Mouse (Mus musculus): ENCODE data around the gene 0610009B22Rik.

0610009B22Rik gene

GRCm38 (mm10) chr11:51658705-51659104, 30.0 kb downstream of the 0610009B22Rik start:
- no peak for DNase-seq

DNA sequence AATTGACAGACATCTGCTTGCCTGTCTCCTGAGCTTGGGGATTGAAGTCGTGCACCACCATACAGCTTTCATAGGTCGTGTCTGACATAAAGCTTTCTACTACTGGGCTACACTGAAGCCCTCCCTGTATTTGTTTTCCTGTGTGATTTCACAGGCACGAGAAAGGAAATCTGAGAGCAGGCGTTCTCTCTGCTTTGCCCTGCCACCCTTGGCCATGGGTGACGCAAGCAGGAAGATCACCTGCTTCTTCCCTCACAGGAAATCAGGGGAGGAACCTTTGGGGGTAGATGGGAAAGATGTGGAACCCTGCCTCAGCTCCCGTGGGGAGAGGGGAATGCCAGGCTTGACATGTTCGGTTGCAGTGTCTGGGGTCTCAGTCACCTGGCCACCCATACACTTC, 30.4 kb downstream of the 0610009B22Rik start:
- DNase-seq: no peak

GRCm38 (mm10) chr11:51656798-51657521, 31.7 kb downstream of the 0610009B22Rik start:
- no peak for DNase-seq

- no peak for DNase-seq
Measured at GRCm38 (mm10) chr11:51654891-51655290, 33.8 kb downstream of the 0610009B22Rik start.

DNA sequence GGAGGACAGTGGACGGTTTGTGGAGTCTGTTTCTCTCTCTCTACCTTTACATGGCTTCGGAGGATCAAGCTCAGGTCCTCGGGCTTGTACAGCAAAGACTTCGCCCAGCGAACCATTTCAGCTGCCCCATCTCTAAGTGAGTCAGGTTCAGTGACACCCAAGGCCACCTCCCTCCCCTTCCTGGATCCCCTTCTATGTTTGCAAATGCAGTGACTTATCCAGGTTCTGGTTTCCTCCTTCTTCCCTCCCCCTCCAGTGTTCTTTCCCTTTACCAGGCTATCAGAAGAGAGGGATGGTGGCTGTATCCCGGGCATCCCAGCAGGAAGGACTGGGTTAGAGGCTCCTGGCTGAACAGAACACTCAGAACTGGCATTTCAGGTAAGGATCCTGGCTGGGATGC, 34.9 kb downstream of the 0610009B22Rik start:
- no peak for DNase-seq

DNA sequence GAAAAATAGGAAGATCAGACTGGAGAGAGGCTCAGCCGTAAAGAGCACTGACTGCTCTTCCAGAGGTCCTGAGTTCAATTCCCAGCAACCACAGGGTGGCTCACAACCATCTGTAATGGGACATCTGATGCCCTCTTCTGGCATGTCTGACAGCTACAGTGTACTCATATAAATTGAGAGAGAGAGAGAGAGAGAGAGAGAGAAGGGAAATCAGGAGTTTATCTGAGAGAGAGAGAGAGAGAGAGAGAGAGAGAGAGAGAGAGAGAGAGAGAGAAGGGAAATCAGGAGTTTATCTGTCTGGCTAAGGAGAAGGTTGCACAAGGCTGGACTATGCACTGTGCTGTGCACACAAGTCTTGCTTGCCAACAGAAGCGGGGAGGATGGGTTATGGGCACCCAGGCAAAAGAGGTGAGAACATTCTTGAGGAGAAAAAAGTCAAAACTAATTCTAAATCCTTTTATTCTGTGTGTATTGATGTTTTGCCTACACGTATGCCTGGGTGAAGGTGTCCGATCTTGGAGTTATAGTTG, 35.7 kb downstream of the 0610009B22Rik start:
- DNase-seq: no peak

GRCm38 (mm10) chr11:51650691-51651515, 37.8 kb downstream of the 0610009B22Rik start, which contains the start of the genes N4bp3 and D930048N14Rik:
TSS of gene N4bp3 (minus strand) at chr11:51650842.
TSS of gene D930048N14Rik (plus strand) at chr11:51650954.
- peak; percentile 48 for DNase-seq

- DNase-seq: no peak
Measured at GRCm38 (mm10) chr11:51650261-51650660, 38.4 kb downstream of the 0610009B22Rik start.

DNA sequence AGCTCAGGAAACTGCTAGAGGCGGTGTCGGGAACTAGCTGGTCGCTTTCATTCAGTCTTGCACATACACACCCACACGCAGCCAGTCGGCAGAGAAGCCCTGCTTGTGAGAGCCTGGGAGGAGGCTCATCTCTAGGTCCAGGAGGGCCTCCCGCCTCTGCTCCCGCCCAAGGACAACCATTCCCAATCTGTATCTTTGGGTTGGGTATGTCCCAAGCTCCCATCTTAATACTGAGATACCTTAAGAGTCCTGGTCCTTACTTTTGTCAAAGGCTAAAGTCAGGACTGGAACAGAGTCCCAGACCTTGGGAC, 38.8 kb downstream of the 0610009B22Rik start:
- DNase-seq: no peak

- no peak for DNase-seq
Measured at GRCm38 (mm10) chr11:51649111-51649888, 39.4 kb downstream of the 0610009B22Rik start.

- no peak for DNase-seq
Measured at GRCm38 (mm10) chr11:51648566-51648965, 40.1 kb downstream of the 0610009B22Rik start.

DNA sequence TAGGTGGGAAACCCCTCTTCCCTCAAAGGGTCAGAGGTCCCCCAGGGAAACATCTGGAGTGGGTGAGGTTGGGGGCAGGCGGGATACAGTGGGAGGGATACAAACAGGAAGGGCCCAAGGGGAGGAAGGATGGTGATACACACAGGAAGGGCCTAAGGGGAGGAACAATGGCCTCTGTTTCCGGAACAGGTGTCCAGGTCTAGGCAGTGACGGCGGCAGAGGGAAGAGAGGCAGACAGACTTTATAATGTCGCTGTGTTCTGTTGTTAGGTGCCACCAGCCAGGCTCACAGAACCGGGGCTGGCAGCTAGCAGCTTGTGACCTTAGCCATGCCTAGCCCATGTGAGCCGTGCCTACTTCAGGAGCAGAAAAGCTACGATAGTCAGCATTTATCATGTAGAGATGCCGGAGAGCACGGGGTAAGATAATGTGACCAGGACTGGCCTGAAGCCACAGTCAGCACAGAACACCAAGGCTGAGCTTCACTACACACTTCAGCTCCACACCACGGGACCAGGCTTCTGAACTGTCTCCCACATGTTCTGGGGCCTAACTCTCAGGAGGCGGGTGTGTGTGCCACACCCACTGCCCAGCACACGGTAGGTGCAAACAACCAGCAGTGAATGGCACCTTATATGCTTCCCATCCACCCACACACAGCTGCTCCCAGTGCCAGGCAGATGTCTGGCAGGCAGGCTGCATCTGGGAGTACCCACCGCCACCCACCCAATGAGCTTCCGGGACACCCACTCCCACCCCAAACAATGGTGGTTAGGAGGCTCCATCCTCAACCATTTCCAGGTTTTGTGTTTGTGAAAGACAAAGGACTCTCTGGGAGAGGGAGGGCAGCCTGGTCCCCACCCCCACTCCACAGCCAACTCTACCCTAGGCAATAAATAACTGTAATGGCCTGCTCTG, 41.7 kb downstream of the 0610009B22Rik start:
- no peak for DNase-seq

- no peak for DNase-seq
Measured at GRCm38 (mm10) chr11:51646245-51646644, 42.4 kb downstream of the 0610009B22Rik start.

GRCm38 (mm10) chr11:51645293-51645692, 43.4 kb downstream of the 0610009B22Rik start:
- no peak for DNase-seq

DNA sequence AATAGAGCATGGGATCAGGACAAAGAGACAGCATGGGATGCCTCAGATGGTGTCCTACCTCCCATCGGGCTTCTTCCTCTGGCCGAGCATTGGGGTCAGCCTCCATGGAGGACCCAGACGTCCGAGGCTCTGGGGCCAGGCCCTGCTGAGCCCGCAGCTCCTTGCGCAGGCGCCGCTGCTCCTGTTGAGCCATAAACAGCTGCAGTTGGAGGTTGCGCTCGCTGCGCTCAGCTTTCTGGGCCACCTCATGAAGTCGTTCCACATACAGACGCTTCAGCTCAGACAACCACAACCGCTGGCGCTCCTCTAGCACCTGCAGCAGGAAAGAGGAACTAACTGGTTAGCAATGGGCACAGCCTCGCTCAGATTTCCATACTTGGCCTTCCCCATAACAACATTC, 44.5 kb downstream of the 0610009B22Rik start:
- DNase-seq: no peak

- DNase-seq: peak; percentile 48
Measured at GRCm38 (mm10) chr11:51643761-51644160, 44.9 kb downstream of the 0610009B22Rik start.

DNA sequence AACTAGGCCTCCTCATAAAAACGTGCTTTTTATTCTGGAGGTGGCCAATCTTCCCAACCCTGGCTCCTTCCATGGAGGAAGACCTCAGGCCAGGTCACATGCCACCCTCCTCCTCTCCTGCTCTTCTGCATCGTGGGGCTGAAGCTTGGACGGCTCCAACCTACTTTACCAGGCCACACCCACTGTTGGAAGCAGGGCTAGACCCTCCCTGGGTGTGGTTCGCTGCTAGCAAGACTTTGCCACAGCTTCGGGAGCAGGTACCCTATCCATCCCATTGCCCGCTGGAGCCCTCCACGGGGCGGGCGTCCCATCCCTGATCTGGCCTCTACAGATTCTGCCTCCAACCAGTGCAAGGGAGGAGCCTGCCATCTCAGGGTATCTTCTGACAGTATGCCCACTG, 45.5 kb downstream of the 0610009B22Rik start:
- no peak for DNase-seq

DNA sequence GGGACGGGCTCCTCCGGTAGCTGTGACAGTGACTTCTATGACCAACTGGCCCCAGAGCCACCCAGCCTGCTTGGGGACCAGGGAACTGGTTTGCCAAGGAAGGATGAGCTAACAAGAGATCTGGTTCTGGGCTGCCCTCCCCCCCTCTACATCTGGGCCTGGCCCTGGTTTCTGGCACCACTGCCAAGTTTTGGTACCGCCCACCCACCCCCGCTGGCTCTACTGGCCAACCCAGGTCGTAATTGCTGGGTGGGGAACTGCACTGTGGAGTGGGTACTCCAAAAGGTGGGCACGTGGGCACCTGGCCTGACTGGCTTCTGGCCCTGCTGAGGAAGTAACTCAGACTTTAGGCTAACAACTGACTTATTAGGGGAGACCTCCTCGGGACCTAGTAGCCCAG, 47.9 kb downstream of the 0610009B22Rik start:
- DNase-seq: no peak

DNA sequence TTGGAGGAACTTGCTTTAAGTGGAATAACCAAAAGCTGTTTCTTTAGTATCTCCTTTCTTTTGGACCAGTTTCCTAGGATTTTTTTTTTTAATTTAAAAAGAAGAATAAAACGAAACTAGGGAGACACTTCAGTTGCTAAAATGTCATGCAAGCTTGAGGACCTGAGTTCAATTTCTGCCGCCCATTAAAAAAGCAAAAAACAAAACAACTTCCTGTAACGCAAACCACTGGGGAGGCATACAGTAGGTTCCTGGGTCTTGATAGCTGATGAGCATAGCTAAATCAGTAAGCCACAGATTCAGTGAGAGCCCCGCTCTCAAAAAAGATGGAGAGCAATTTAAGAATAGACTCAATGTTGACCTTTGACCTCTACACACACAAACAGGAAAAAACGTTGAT, 50.2 kb downstream of the 0610009B22Rik start:
- no peak for DNase-seq

GRCm38 (mm10) chr11:51637971-51638414, 50.7 kb downstream of the 0610009B22Rik start:
- no peak for DNase-seq

GRCm38 (mm10) chr11:51636323-51636684, 52.4 kb downstream of the 0610009B22Rik start:
- peak; percentile 60 for DNase-seq
